Mouse (Mus musculus) urinary bladder, postnatal 25 days (tissue): ENCODE results near the gene Pofut1.
"Not testable (repeated sequence)": the region's sequence is repeated elsewhere in the genome, so short reads cannot be mapped to it uniquely, and the experiment has no call there.

Source experiments
- DNase-seq: peaks from one replicate; pipeline ENCODE4 v3.0.0; 2022; ENCODE audit warnings: low spot score

Pofut1 gene

DNA sequence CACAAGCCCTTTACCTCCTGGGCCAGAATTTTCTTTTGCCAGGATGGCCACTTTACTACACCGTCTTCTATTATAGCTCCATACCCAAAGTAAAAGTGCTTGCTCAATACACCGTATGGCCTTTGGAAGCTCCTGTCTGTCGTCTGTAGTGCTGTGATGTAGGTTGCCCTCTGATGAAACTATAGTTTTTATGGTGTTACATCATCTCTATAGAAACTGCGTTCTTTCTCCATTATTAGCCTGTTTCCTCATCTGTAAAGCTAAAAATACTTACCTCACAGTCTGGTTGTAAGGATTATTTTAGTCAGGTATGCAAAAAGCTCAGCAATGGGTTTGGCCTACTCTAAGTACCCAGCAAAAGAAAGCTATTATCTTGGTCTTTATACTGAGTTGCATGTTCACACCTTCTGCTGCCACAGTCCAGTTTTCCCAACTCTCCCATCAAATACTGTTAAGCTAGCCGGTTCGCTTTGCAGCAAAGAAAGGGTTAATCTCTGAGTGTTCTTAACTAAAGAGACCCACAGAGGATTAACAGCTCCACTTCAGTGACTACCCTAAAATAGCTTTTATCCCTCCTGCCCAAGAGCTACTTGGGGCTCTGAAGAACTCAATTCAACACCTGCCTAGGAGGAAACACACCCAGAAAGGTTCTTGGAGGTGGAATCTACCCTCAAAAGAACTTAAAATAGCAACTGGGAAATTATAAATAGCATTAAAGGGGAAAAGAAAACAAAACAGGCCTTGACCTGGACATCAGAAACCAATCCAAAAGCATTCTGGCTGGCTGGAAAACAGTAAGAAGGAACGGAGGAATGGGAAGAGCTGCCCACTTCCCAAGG lies 2.1 kb upstream of the Pofut1 start:
- DNase-seq = no peak

DNA sequence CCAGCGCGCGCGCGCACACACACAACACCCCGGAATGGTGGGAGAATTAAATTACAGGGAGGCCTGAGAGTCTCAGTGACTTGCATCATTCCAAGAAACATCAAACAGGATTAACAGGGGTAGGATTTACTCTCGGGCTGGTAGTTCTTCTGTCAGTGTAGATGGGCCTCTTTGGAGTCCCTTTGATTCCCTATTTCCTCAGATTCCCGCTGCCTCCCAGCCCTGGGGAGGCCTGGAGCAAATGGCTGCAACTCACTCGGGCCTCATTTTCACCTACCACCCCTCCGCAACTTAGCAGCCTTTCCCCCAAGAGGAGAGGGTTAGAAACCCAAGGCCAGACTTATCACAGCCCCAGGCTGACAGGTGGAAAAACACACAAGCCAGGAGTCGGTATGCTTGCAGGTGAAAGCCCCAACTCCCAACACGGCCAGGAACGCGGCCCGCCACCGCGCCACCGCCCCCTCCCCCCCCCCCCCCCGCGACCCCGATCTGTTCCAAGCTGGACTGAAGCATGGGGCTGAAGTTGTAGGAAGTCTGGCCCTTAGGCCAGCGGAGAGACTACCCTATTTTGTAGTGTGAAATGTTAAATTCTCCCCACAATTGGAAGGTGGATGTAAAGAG lies 1.4 kb upstream of the Pofut1 start:
- no peak for DNase-seq

DNA sequence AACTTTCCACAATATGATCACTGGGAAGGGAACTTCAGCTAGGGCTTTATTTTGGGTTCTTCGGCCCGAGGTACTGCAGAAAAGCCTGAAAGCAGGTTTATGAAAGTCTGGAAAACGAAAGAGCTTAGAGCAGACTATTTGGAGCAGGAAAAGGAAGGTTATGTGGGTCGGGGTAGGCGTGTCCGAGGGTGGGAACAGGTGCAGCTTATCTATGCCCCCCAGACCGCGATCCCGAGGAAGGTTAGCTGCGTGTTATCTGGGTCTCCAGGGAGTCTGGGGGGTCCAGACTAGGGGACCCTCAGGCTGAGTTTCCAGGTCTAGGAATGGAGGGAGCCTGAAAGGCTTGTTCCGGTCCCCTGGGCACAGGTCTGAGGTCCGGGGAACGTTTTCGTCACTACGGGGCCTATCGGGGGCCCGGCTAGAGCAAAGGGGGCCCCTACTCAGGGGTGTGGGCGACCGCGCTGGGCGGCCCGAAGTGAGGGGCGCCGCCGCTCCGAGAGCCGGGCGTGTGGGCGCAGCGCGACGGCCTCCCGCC lies 565 bp upstream of the Pofut1 start:
- DNase-seq = no peak

- no peak for DNase-seq
Measured at GRCm38 (mm10) chr2:153242156-153242555, 823 bp downstream of the Pofut1 start.

- no peak for DNase-seq
Measured at GRCm38 (mm10) chr2:153249751-153250150, 8.4 kb downstream of the Pofut1 start.

DNA sequence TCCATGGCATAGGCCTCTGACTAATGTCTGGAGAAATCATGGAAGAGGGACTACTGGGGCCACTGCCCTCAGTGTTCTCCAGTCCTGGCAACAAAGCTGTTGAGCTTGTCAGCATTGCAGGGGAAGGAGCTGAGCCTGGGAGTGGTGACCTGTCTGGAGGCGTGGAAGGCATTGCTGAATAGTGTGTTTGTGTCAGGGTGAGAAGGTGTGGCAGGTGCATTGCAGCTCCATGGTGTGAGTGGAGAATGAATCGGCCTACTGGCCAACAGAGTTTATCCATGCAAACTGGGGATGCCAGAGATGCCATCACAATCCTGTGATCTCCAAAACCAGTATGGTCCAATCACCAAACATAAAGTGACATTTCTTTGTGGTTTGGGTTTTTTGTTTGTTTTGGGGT lies 15.3 kb downstream of the Pofut1 start:
- no peak for DNase-seq

DNA sequence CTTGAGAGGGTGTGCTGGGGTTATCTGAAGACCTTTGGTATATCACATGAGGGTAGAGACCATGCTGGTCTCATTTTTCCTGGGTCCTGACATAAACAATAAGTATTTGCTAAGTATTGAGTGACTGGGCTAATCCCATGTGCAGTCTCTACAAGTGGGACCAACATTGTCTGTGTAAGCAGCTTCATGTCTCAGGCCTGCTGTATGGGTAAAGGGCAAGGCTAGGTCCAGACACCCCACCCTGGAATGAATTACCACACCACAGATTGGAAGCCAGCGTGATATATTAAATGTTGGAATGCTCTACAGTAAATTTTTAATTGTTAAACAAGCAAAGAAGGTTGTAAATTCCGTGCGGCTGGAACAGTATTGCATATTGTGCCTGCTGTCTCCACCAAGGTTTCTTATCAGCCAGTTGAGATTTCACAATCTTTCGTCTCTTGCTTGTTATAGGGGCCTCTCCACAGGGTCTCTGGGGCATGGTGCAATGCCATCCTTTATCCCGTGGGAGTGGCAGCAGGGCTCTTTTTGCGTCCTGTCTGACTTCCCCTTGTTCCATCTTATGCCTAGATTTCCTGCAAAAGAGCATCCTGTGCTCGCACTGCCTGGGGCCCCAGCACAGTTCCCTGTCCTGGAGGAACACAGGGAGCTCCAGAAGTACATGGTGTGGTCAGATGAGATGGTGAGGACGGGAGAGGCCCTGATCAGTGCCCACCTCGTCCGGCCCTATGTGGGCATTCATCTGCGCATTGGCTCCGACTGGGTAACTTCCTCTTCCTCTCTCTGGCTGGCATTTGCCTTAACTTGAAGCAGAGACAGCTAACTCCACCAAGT lies 17.9 kb downstream of the Pofut1 start:
- DNase-seq = no peak

DNA sequence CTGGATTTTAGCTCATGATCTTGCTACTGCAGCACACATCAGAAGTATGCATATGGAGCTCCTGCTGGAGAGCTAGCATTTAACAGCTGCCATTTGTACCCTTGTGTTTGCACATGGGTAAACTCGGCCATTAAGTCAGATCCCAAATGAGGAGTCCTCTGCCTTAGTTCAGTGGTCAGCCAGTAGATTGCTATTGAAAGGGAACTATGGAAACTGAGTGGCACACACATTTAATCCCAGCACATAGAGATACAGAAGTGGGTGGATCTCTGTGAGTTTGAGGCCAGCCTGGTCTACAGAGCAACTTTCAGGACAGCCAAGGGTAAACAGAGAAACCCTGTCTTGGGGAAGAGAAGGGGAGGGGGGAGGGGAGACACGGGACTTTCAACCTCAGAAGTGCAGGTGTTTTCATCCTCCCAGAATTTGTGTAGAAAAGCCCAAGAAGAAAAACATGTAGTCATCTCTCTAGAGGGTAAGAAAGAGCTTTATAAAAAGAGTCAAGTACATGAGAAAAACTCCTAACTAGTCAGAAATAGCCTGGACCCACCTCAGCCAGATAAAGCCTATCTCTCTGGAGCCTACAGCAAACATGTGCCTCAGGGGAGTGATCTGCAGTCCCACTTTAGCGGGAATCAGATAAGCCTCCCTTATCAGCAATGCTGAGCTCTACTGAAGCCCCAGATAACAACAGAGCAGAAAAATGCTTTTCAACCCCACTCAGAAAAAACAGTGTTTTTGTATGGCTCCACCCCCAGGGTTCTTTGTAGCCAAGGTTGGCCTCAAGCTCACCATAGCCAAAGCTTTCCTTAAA lies 18.7 kb downstream of the Pofut1 start:
- DNase-seq = no peak

GRCm38 (mm10) chr2:153263053-153263452 lies 21.7 kb downstream of the Pofut1 start:
- no peak for DNase-seq

- no peak for DNase-seq
Measured at GRCm38 (mm10) chr2:153267331-153267730, 26.0 kb downstream of the Pofut1 start.

- DNase-seq = not testable (repeated sequence)
Measured at GRCm38 (mm10) chr2:153270231-153270915, 29.0 kb downstream of the Pofut1 start.

DNA sequence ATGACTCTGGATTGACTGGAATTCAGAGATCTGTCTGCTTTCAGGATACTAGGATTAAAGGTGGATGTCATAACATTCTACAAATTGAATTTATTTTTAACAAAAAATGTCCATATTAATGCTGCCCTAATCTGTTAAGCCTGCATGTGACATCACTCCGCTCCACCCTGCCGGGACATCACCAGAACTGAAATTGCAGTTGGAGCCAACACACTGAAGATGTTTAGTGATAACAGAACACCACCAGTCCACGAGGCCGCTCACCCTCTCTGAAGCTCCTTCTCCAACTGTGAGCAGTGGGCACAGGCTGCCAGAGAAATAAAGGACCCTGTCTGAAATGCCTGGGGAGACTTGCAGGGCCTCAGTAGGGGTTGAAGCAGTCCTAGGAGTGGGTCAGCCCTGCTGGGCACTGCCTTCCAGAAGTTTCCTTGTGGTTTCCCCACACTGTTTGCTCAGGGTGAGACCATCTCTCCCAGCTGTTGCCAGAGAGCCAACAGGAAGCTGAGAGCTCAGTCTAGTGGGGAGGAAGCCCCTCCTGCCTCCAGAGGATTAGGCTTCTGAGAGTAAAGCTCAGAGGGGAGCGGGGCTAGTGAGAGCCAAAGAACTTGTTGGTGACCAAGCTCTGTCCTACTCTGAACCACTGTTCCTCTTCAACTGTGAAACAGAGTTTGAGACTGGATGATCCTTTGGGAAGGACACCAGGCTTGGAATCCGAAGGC lies 33.0 kb downstream of the Pofut1 start:
- DNase-seq = not testable (repeated sequence)

DNA sequence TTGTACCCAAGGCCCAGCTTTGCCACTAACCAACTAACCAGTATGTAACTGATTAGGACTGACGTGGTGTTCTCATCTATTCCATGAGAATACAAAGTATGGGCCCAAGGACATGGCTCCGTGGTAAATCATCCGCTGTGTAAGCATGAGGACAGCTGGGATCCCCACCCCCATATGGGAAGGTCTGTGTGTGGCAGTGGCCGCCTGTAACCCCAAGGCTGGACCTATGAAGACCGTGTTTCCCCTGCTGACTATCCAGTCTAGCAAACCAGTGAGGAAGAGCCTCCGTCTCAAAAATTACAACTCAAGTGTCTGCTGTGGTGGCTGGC lies 33.5 kb downstream of the Pofut1 start:
- DNase-seq = no peak

GRCm38 (mm10) chr2:153275577-153275976 lies 34.2 kb downstream of the Pofut1 start:
- DNase-seq = not testable (repeated sequence)

DNA sequence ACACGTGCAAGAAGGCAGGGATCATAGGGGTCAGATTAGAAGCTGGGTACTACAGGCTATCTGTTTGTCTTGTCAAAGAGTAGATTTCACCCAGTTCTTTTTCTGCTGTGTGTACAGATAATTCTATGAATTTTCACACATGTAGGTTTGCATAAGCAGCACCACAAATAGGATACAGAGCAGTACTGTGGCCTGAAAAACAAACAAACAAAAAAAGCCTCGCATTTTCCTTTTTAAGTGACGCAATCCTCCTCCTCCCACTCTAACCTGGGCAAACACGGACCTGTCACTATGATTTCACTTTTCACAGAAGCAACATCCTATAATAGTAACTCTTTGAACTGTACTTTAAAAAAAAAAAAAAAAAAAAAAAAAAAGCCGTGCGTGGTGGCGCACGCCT lies 35.1 kb downstream of the Pofut1 start:
- DNase-seq = no peak

DNA sequence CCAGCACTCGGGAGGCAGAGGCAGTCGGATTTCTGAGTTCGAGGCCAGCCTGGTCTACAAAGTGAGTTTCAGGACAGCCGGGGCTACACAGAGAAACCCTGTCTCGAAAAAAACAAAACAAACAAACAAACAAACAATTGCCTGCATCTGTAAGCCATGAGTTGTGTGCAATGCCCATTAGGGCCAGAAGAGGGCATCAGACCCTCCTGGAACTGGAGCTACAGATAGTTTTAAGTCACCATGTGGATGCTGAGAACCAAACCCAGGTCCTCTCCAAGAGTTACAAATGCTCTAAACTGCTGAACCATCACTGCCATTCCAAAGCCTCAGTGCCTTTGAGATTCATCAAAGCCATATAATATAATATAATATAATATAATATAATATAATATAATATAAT lies 35.5 kb downstream of the Pofut1 start:
- not testable (repeated sequence) for DNase-seq

DNA sequence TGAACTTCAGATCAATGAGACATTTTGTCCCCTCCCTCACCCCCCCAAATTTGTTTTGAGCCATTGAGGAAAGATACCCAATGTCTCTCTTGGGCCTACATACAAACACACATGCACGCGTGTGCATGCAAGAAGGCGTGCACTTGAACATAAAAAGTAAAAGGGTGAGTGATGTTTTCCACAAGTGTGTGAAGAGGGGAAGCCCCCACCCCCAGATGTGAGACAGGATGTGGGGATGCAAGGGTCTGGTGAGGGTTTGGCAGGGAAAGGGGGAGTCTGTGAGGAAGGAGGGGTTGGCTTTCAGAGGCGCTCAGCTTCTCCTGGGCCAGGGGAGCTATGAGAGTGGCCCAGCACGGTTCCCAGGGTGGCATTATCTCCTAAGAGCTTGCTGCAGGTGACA lies 37.0 kb downstream of the Pofut1 start:
- DNase-seq = no peak

- DNase-seq = no peak
Measured at GRCm38 (mm10) chr2:153283919-153284318, 42.6 kb downstream of the Pofut1 start.

DNA sequence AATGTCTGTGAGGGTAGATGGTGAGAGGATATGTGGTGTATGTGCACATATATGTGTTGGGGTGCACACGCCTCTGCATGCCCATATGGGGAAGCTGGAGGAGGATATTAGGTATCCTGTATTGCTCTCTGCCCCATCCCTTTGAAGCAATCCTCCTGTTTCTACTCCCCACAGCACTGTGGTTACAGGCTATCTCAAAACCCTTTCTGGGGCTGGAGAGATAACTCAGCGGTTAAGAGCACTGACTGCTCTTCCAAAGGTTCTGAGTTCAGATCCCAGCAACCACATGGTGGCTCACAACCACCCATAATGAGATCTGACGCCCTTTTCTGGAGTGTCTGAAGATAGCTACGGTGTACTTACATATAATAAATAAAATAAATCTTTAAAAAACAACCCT lies 45.2 kb downstream of the Pofut1 start:
- DNase-seq = no peak

DNA sequence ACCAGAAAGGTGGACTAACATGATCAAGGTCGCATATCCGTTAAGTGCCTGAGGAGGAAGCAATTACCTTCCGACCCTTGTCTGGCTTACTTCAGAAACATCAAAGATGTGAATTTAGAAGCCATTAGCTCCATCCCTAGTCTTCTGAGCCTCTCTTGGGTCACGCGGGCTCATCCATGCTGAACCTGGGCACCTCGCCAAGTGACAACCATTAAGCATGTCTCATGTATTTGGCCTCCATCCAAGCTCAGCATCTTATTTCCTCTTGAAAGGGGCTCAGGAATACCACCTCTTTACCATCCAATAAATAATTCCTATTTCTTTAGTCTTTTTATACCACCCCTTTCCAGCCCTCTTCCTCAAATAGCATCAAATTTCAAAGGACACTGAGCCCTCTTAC lies 46.5 kb downstream of the Pofut1 start:
- DNase-seq = no peak
